Mouse (Mus musculus) neural tube, postnatal 0 days (tissue): ENCODE results near the gene Abcg4. TPM values are rescaled to one million over a fixed set of nuclear protein-coding genes. Genes with fewer than 3 reads are reported as not detected.

ENCODE experiments used
- microRNA-seq: library from miRNA; unstranded; fragments of <30 nt; microRNA quantifications from one replicate; pipeline ENCODE4, GENCODE M21; 2016
- polyA plus RNA-seq: library from polyadenylated mRNA; unstranded; fragments of >200 nt; fragmentation: Nextera tagmentation; extraction: Ambion mirVana; gene quantifications from 2 replicates; pipeline ENCODE4 v1.2.1, GENCODE M21; 2015

Abcg4 gene
- polyA plus RNA-seq = 26.9 and 28.9 TPM in 2 replicates

GRCm38 (mm10) chr9:44288076-44288958, at the start of gene Abcg4:
Abcg4 (minus strand) TSS chr9:44288615.

GRCm38 (mm10) chr9:44334396-44335330, 46.2 kb upstream of the Abcg4 start, which contains the start of gene H2afx:
H2afx (plus strand) TSS chr9:44334694.

GRCm38 (mm10) chr9:44325768-44326370, 37.5 kb upstream of the Abcg4 start, which contains the start of gene Dpagt1:
Dpagt1 (plus strand) TSS chr9:44326019.

GRCm38 (mm10) chr9:44319887-44320798, 31.7 kb upstream of the Abcg4 start, which contains the start of gene C2cd2l:
C2cd2l (minus strand) TSS chr9:44320285.

GRCm38 (mm10) chr9:44305466-44306079, 17.2 kb upstream of the Abcg4 start, which contains the start of gene Hinfp:
Hinfp (minus strand) TSS chr9:44305671.

GRCm38 (mm10) chr9:44268432-44268831, 20.0 kb downstream of the Abcg4 start, which contains the start of gene Nlrx1:
Nlrx1 (minus strand) TSS chr9:44268599.

GRCm38 (mm10) chr9:44251314-44251713, 37.1 kb downstream of the Abcg4 start, which contains the start of gene Pdzd3:
Pdzd3 (minus strand) TSS chr9:44251471.

GRCm38 (mm10) chr9:44240399-44240798, 48.0 kb downstream of the Abcg4 start, which contains the start of gene Ccdc153:
Ccdc153 (plus strand) TSS chr9:44240676.

GRCm38 (mm10) chr9:44233802-44234478, 54.5 kb downstream of the Abcg4 start, which contains the start of gene Cbl:
Cbl (minus strand) TSS chr9:44234049.

Small RNA genes lying within 50 kb of the gene (microRNA-seq; reads per million reads assigned to microRNA genes)
- gene Gm44335 = not detected

Other genes with a start within 250 kb of the Abcg4 start
- gene Thy1, start 245.2 kb downstream of the Abcg4 start, polyA plus RNA-seq = 74.5 and 79.4 TPM in 2 replicates
- 16.8 and 19.7 TPM in 2 replicates for gene Usp2, start 221.6 kb downstream of the Abcg4 start, polyA plus RNA-seq
- gene Mfrp, start 186.9 kb downstream of the Abcg4 start, polyA plus RNA-seq = 0.08 TPM in 1 of 2 replicates, not detected in the other
- 17.6 and 18.5 TPM in 2 replicates for gene C1qtnf5, start 181.4 kb downstream of the Abcg4 start, polyA plus RNA-seq
- gene Gm49380, start 175.1 kb downstream of the Abcg4 start, polyA plus RNA-seq = 0.12 and 0.18 TPM in 2 replicates
- 33.2 and 35.4 TPM in 2 replicates for gene Rnf26, start 175.1 kb downstream of the Abcg4 start, polyA plus RNA-seq
- 15.3 and 17.2 TPM in 2 replicates for gene Mcam, start 154.1 kb downstream of the Abcg4 start, polyA plus RNA-seq
- gene Cbl, start 54.6 kb downstream of the Abcg4 start, polyA plus RNA-seq = 11.6 and 14.1 TPM in 2 replicates
- gene Ccdc153, start 47.9 kb downstream of the Abcg4 start, polyA plus RNA-seq = 2.4 and 3.0 TPM in 2 replicates
- 0.19 and 0.31 TPM in 2 replicates for gene Pdzd3, start 37.1 kb downstream of the Abcg4 start, polyA plus RNA-seq
- gene Nlrx1, start 20.0 kb downstream of the Abcg4 start, polyA plus RNA-seq = 5.8 and 6.6 TPM in 2 replicates
- gene Hinfp, start 17.1 kb upstream of the Abcg4 start, polyA plus RNA-seq = 12.9 and 14.0 TPM in 2 replicates
- 21.9 and 24.4 TPM in 2 replicates for gene C2cd2l, start 31.7 kb upstream of the Abcg4 start, polyA plus RNA-seq
- gene Dpagt1, start 37.4 kb upstream of the Abcg4 start, polyA plus RNA-seq = 28.9 and 31.0 TPM in 2 replicates
- gene H2afx, start 46.1 kb upstream of the Abcg4 start, polyA plus RNA-seq = 103 and 104 TPM in 2 replicates
- gene Hmbs, start 55.6 kb upstream of the Abcg4 start, polyA plus RNA-seq = 53.4 and 54.7 TPM in 2 replicates
- gene Vps11, start 73.1 kb upstream of the Abcg4 start, polyA plus RNA-seq = 32.3 and 36.0 TPM in 2 replicates
- gene Hyou1, start 90.9 kb upstream of the Abcg4 start, polyA plus RNA-seq = 17.0 and 18.1 TPM in 2 replicates
- gene Slc37a4, start 108.2 kb upstream of the Abcg4 start, polyA plus RNA-seq = 50.7 and 59.3 TPM in 2 replicates
- gene Rps25, start 118.5 kb upstream of the Abcg4 start, polyA plus RNA-seq = 1,331 and 1,463 TPM in 2 replicates
- gene Trappc4, start 119.0 kb upstream of the Abcg4 start, polyA plus RNA-seq = 264 and 298 TPM in 2 replicates
- gene Ccdc84, start 130.0 kb upstream of the Abcg4 start, polyA plus RNA-seq = 25.8 and 30.9 TPM in 2 replicates
- not detected in 2 replicates for gene Foxr1, start 152.5 kb upstream of the Abcg4 start, polyA plus RNA-seq
- gene Upk2, start 166.4 kb upstream of the Abcg4 start, polyA plus RNA-seq = not detected in 2 replicates
- 9.8 and 9.9 TPM in 2 replicates for gene Bcl9l, start 194.2 kb upstream of the Abcg4 start, polyA plus RNA-seq